Mouse (Mus musculus): ENCODE data around the gene Rxrb. TPM values are rescaled to one million over a fixed set of nuclear protein-coding genes. Genes with fewer than 3 reads are reported as not detected.

The Rxrb gene
- total and polyA plus RNA-seq, 2 experiments: 13.0 to 46.5 TPM

DNA sequence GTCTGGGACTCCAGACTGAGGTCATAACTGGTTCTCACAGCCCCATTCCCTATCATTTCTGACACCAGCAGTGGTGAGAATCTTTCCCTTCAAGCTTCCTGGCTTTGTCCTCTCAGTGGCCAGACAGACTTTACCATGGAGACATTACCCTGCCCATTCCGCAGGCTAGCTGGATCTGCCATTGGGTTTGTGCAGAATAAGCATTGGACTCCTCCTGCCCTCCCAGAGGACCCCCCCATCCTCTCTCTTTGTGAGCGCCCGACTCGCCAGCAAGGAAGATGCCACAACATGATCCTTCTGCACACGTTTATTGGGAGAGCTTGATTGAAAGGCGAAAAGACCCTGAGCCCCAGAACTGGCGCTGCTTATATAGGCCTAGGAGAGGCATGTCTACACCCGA is 18.2 kb upstream of the Rxrb start:
- 94% methylated on average over 8 of the region's 8 CpGs for WGBS

DNA sequence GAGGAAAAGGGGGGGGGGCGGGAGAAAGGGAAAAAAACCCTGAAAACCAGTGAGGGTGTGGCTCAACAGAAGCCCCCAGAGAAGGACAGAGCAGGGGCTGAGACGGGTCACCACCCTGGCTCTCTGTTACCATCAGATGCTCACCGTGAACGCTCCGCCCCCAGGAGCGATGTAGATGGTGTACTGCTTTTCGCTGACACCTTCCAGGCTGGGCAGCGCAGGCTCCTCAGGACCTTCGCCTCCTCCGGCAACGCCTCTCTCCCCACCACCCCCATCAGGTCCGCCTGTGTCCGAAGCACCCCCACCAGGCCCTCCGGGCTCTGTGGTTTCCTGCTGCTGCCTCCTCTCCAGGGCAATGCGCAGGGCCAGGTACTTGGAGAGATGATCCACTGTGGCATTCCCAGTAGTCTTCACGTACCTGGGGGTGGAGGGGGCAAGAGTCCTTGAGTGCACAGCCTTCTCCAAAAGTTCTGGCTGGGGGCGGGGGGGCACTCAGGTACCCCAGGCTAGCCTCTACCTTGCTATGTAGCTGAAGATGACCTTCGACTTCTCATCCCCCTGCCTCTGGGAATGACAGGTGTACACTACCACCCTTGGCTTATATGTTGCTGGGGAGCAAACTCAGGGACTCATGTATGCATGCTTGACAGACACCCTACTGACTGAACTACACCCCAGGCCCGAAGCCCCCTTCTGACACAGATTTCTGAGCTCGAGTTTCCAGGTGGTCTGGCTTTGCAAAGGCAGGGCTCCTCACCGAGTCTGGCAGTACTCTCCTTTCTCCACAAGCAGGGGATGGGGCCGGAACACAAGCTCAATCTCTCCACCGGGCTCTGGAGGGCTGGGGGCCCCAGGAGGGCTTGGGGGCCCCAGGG is 9.8 kb upstream of the Rxrb start:
- Histone ChIP-seq H3K4me1 (ENCODE audit: control insufficient read depth, insufficient read depth, low read length) (peaks cover 10% of the 10 kb centered on the region), H3K36me3 (ENCODE audit: control insufficient read depth, insufficient read depth, low read length) (no peaks in the 10 kb centered on the region), H3K27ac (replicated peaks; ENCODE audit: insufficient read depth, low read depth, low read length) (no peak overlapping the region), H3K27me3 (ENCODE audit: control insufficient read depth, insufficient read depth, low read length) (no peaks in the 10 kb centered on the region), H3K9ac (ENCODE audit: low read depth, low read length) (no peak overlapping the region), H3K4me3 (ENCODE audit: insufficient read depth, low read depth, low read length) (no peak overlapping the region), H3K79me2 (ENCODE audit: control insufficient read depth, insufficient read depth, low read length) (no peaks in the 10 kb centered on the region)
- WGBS: 96% methylated on average over 23 of the region's 23 CpGs
- TF ChIP-seq POLR2A (IDR thresholded peaks at IDR 0.05; ENCODE audit: extremely low read depth, insufficient read depth, low read length): no peak
- DNase-seq (ENCODE audit: extremely low read depth, low read depth, low spot score): no peak

More for the DNA sequence above, 18.2 kb upstream of the Rxrb start:
- Histone ChIP-seq H3K27me3 (ENCODE audit: control insufficient read depth, insufficient read depth, low read length) (no peaks in the 10 kb centered on the region), H3K27ac (replicated peaks; ENCODE audit: insufficient read depth, low read depth, low read length) (no peak overlapping the region), H3K79me2 (ENCODE audit: control insufficient read depth, insufficient read depth, low read length) (no peaks in the 10 kb centered on the region), H3K36me3 (ENCODE audit: control insufficient read depth, insufficient read depth, low read length) (no peaks in the 10 kb centered on the region), H3K4me1 (ENCODE audit: control insufficient read depth, insufficient read depth, low read length) (no peaks in the 10 kb centered on the region), H3K4me3 (ENCODE audit: insufficient read depth, low read depth, low read length) (no peak overlapping the region), H3K9ac (ENCODE audit: low read depth, low read length) (no peak overlapping the region)
- TF ChIP-seq CTCF (IDR thresholded peaks at IDR 0.05; ENCODE audit: low read depth, low read length) (no peak), POLR2A (IDR thresholded peaks at IDR 0.05; ENCODE audit: extremely low read depth, insufficient read depth, low read length) (no peak)
- DNase-seq (ENCODE audit: extremely low read depth, low read depth, low spot score): no peak

DNA sequence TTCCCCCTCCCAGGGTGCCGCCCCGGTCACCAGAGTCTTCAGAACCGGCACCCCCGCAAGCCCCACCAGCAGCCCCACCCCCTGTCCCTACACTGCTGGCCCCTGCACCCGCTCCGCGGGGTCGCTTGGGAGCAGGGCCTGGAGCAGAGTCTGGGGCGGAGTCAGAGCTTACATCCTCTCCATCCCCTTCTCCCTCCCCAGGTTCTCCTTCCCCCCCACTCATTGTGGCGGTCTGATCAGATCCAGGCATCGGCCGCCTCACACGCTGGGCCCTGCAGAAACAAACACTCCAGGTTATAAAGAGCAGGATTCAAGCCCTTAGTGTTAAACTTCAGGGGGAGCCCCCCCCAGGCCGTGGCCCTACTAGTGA is 9.2 kb upstream of the Rxrb start:
- TF ChIP-seq POLR2A (IDR thresholded peaks at IDR 0.05; ENCODE audit: extremely low read depth, insufficient read depth, low read length) (no peak), CTCF (IDR thresholded peaks at IDR 0.05; ENCODE audit: low read depth, low read length) (no peak)
- H3K4me1 ChIP-seq (ENCODE audit: control insufficient read depth, insufficient read depth, low read length): peaks cover 15% of the 10 kb centered on the region
- no peaks in the 10 kb centered on the region for H3K79me2 ChIP-seq (ENCODE audit: control insufficient read depth, insufficient read depth, low read length)
- no peak overlapping the region for H3K9ac ChIP-seq (ENCODE audit: low read depth, low read length)
- H3K27me3 ChIP-seq (ENCODE audit: control insufficient read depth, insufficient read depth, low read length): no peaks in the 10 kb centered on the region
- no peaks in the 10 kb centered on the region for H3K36me3 ChIP-seq (ENCODE audit: control insufficient read depth, insufficient read depth, low read length)
- no peak overlapping the region for H3K4me3 ChIP-seq (ENCODE audit: insufficient read depth, low read depth, low read length)
- H3K27ac ChIP-seq (replicated peaks; ENCODE audit: insufficient read depth, low read depth, low read length): no peak overlapping the region
- DNase-seq (ENCODE audit: extremely low read depth, low read depth, low spot score): no peak
- WGBS: 95% methylated on average over 11 of the region's 14 CpGs

DNA sequence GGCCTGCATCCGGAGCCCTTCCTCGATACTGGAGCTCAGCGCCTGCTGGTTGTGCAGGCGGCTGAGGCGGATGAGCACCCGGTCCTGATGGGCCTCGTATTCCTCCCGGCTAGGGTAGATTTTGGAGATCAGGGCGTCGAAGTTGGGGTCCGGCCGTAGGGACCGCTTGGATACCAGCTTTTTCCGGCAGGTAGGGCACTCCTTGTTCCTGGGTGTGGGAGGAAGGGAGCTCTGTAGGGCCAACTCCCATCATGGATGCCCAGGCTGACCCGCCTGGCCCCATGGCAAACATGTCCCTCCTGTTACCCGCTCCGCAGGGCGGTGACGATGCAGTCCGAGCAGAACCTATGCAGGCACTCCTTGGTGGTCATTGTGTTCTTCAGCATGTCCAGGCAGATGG is 8.6 kb upstream of the Rxrb start:
- H3K27ac ChIP-seq (replicated peaks; ENCODE audit: insufficient read depth, low read depth, low read length): no peak overlapping the region
- no peaks in the 10 kb centered on the region for H3K36me3 ChIP-seq (ENCODE audit: control insufficient read depth, insufficient read depth, low read length)
- no peaks in the 10 kb centered on the region for H3K27me3 ChIP-seq (ENCODE audit: control insufficient read depth, insufficient read depth, low read length)
- TF ChIP-seq POLR2A (IDR thresholded peaks at IDR 0.05; ENCODE audit: extremely low read depth, insufficient read depth, low read length) (no peak), CTCF (IDR thresholded peaks at IDR 0.05; ENCODE audit: low read depth, low read length) (no peak)
- 97% methylated on average over 20 of the region's 20 CpGs for WGBS
- peaks cover 15% of the 10 kb centered on the region for H3K4me1 ChIP-seq (ENCODE audit: control insufficient read depth, insufficient read depth, low read length)
- no peak for DNase-seq (ENCODE audit: extremely low read depth, low read depth, low spot score)
- no peak overlapping the region for H3K9ac ChIP-seq (ENCODE audit: low read depth, low read length)
- no peak overlapping the region for H3K4me3 ChIP-seq (ENCODE audit: insufficient read depth, low read depth, low read length)
- no peaks in the 10 kb centered on the region for H3K79me2 ChIP-seq (ENCODE audit: control insufficient read depth, insufficient read depth, low read length)

DNA sequence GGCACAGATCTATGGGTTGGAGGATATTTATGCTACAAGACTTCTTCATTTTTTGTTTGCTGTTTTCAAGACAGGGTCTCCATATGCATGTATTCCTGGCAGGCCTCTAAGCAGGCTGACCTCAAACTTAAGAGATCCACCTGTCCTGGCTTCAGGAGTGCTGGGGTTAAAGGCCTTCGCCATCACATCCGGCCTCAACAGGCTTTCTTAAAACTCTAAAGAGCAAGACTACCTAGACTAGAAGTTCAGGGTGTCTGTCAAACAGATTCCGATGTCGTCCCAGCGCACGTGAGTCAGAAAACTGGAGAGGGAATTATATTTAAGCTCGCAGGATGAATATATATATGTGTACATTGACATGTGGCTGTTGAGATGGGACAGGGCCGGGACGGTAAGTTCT is 7.9 kb upstream of the Rxrb start:
- TF ChIP-seq POLR2A (IDR thresholded peaks at IDR 0.05; ENCODE audit: extremely low read depth, insufficient read depth, low read length) (no peak), CTCF (IDR thresholded peaks at IDR 0.05; ENCODE audit: low read depth, low read length) (no peak)
- Histone ChIP-seq H3K27me3 (ENCODE audit: control insufficient read depth, insufficient read depth, low read length) (no peaks in the 10 kb centered on the region), H3K4me3 (ENCODE audit: insufficient read depth, low read depth, low read length) (peak overlapping the region; percentile 97), H3K36me3 (ENCODE audit: control insufficient read depth, insufficient read depth, low read length) (peaks cover 2% of the 10 kb centered on the region; the same call in 1 of the 2 replicates), H3K9ac (ENCODE audit: low read depth, low read length) (peak overlapping the region; percentile 99), H3K4me1 (ENCODE audit: control insufficient read depth, insufficient read depth, low read length) (peaks cover 15% of the 10 kb centered on the region), H3K79me2 (ENCODE audit: control insufficient read depth, insufficient read depth, low read length) (no peaks in the 10 kb centered on the region), H3K27ac (replicated peaks; ENCODE audit: insufficient read depth, low read depth, low read length) (no peak overlapping the region)
- no peak for DNase-seq (ENCODE audit: extremely low read depth, low read depth, low spot score)
- 63% methylated on average over 9 of the region's 9 CpGs for WGBS

DNA sequence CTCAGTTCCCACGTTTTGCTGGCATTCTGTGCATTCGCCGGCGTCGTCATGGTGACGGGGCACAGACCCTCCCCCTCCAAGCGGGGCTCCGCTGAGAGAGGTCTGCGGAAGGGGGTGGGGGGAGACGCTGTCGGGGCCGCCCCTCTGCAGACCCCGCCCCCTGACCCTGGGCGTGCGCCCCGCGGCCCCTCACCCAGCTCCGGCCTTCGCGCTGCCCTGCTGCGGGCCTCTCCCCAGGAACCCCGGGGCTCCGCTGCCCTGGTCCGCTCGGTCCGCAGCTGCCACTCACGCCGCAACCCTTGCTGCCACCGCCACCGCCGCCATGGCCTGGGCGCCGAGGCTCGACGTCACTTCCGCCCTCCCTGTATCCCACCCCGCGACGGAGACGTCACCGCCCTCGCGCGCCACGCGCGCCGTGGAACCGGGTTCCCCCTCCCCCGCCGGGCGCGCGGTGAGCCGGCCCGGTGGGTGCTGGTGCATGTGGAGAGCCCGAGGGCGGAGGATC is 7.2 kb upstream of the Rxrb start, which contains the start of gene Ring1:
Ring1 (minus strand) TSS at position 364 of the 505 bp plus-strand sequence.
- H3K4me1 ChIP-seq (ENCODE audit: control insufficient read depth, insufficient read depth, low read length): peaks cover 16% of the 10 kb centered on the region
- peak; percentile 38 for DNase-seq (ENCODE audit: extremely low read depth, low read depth, low spot score)
- H3K9ac ChIP-seq (ENCODE audit: low read depth, low read length): peak within 1 kb of the TSS; percentile 99
- H3K36me3 ChIP-seq (ENCODE audit: control insufficient read depth, insufficient read depth, low read length): peaks cover 2% of the 10 kb centered on the region; the same call in 1 of the 2 replicates
- peak; percentile 80; the same call in 1 of the 2 replicates for TF ChIP-seq POLR2A (IDR thresholded peaks at IDR 0.05; ENCODE audit: extremely low read depth, insufficient read depth, low read length)
- TF ChIP-seq CTCF (IDR thresholded peaks at IDR 0.05; ENCODE audit: low read depth, low read length): no peak
- peak within 1 kb of the TSS; percentile 97 for H3K4me3 ChIP-seq (ENCODE audit: insufficient read depth, low read depth, low read length)
- under 1% methylated on average over 58 of the region's 58 CpGs for WGBS
- no peaks in the 10 kb centered on the region for H3K79me2 ChIP-seq (ENCODE audit: control insufficient read depth, insufficient read depth, low read length)
- no peaks in the 10 kb centered on the region for H3K27me3 ChIP-seq (ENCODE audit: control insufficient read depth, insufficient read depth, low read length)
- peak within 1 kb of the TSS; percentile 88 for H3K27ac ChIP-seq (replicated peaks; ENCODE audit: insufficient read depth, low read depth, low read length)
